Mouse (Mus musculus): Measurements from ENCODE around the gene Prkci.

The Prkci gene

DNA sequence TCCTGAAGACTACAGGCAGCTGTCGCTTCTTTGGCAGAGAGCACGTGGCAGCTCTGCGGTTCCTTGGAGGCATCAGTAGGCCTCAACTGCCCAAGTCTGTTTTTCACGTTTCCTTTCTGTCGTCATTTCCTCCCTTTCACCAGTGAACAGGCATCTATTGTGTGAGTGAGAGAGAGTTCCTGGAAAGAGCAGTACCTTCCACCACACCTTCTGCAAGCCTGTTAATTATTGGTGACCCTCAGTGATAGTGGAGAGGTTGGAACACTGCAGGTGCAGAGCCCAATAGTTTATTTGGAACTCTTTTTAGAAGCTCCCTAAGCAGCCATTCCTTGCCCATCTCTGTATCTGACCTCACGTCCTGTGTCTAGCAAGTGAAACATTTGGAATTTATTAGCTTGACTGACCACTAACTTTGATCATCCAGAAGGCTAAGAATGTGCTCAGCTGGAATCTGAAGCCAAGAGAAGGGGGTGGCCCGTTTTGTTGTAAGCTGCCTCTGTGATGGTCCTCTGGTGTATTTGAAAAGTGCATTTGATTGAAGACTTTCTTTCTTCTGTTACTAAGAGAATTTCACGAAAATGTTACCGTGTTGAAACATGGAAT lies 21.1 kb downstream of the Prkci start:
- POLR2A ChIA-PET: interaction anchor here (0.6 to 4.8 kb wide), 36 partner anchors 9 to 414 kb away, joined by 3 to 61 read pairs (median 4); partner anchors contain the start of genes Lrrc34 (in 1 of the 4), Mynn (in 1 of the 4) and Prkci (in 1 of the 4)

DNA sequence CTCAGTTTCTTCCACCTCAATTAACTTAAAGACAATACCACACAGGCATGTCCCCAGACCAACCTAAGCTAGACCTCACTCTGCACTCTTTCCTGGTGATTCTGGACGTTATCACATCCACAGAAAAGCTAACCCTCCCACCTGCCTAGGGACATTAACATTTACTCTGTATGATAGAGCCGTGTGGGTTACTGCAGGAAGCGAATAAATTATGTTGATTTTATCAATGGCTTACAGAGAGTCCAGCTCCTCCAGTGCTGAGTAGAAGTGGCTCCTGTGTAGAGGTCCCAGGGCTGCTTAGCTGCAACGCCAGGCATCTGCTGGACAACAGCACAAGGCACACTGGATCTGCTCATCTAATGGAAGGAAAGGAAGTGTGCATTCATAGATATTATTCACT lies 22.1 kb downstream of the Prkci start:
- ChIA-PET POLR2A (interaction anchor here (0.6 to 4.8 kb wide), 26 partner anchors 10 to 415 kb away, joined by 3 to 61 read pairs (median 5); partner anchors contain the start of genes Lrrc34 (in 1 of the 4), Mynn (in 1 of the 4) and Prkci (in 1 of the 4)), CTCF (interaction anchor here in 1 of 4 experiments (0.8 kb wide), 1 partner anchor 121 kb away, joined by 3 read pairs; no protein-coding TSS in a partner anchor)

More for the DNA sequence above, 21.1 kb downstream of the Prkci start:
- CTCF ChIA-PET: interaction anchor here in 3 of 4 experiments (0.6 to 1.8 kb wide), 7 partner anchors 17 to 424 kb away, joined by 3 to 5 read pairs (median 3); no protein-coding TSS in a partner anchor

DNA sequence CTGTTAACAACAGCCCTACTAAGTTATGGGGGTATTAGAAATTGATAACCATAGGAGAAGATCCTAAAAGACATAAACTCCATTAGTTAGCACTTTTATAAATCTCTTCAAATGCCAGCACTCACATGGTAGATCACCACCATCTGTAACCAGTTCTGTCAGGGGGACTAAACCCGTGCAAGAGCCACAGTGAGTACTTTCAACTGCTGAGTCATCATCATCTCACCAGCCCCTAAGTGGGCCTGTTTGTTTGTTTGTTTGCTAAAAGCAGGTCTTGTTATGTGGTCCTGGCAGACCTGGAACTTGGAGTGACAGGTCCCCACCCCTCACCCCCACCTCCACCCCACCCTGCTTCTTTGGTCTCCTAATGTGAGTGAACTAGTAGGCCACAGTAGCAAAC lies 23.7 kb downstream of the Prkci start:
- ChIA-PET CTCF (interaction anchor here in 1 of 4 experiments (0.6 kb wide), 1 partner anchor 142 kb away, joined by 7 read pairs; no protein-coding TSS in a partner anchor), POLR2A (interaction anchor here in 1 of 4 experiments (1.0 kb wide), 1 partner anchor 8 kb away, joined by 3 read pairs; no protein-coding TSS in a partner anchor)

DNA sequence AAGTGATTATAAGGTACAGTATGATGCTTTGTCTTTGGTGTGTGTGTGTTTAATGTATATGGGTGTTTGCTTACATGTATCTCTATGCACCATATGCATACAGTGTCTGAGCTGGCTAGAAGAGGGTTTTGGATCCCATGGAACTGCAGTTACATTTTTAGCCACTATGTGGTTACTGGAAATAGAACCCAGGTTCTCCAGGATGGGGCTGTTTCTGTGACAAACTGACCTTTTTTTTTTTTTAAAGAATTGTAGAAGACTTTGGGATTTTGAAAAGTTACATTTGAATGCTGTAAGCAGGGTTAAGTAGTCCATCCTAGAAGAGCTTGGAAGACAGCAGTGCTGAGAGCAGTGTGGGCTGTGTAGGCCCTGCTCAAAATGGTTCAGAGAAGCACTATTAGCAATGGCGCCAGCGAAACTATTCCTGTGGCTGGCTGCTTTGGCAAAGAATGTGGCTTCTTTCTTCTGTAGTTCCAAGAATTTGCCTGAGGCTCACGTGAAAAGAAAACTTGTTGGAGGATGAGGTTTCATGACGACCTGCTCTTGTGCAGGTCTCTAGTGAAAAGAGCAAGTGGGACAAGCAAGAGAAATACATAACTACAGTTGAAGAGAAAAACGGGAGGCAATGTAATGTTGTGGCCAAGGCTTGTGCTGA lies 24.4 kb downstream of the Prkci start:
- POLR2A ChIA-PET: interaction anchor here in 2 of 4 experiments (0.9 to 1.0 kb wide), 2 partner anchors 9 to 20 kb away, joined by 3 read pairs; no protein-coding TSS in a partner anchor
- CTCF ChIA-PET: interaction anchor here in 2 of 4 experiments (0.6 kb wide), 2 partner anchors 19 to 141 kb away, joined by 5 to 7 read pairs; no protein-coding TSS in a partner anchor

DNA sequence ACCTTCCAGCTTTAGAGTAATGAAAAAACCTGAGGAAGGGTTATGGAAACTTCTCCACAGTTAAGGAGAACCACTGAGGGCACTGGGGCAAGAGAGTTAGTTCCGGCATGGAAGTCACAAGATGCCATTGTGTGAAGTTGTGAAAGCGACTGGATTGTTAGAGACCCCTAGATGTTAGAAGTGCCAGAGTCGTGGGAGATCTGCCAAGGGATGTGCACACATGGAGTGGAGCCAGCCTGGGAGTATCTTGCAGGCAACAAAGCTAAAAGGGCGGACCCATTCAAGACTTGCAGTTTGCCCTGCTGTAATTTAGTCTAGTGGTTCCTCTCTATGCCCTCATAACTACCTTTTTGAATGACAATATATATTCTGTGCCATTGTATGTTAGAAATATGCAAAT lies 25.1 kb downstream of the Prkci start:
- ChIA-PET POLR2A (interaction anchor here in 2 of 4 experiments (0.9 to 1.0 kb wide), 3 partner anchors 21 to 46 kb away, joined by 3 read pairs; no protein-coding TSS in a partner anchor), CTCF (interaction anchor here in 1 of 4 experiments (0.6 kb wide), 1 partner anchor 20 kb away, joined by 5 read pairs; no protein-coding TSS in a partner anchor)

DNA sequence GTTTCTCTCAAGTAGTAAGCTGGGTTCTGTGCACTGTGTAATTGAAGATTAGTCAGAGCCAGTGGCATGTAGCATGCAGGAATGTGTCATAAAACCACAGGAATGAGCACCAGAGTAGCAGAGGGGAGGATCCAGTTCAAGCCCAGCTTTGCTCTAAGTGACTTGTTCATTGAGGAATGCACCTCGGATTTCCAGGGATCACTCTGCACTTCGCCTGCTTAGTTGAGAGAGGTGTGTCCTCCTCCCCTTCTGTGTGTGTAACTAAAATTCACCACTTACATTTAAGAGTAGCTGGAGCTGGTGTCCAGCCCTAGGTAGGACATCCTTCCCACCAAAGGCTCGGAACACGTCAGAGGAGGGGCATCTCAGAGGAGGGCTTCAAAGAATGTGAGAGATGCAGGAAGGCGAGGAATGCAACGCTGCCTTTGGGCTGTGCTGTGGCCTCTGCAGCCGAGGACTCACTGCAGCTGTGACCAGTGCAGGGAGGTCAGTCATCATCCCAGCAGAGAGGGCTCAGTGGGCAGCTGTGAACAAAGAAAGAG lies 27.4 kb downstream of the Prkci start:
- CTCF ChIA-PET: interaction anchor here in 1 of 4 experiments (0.5 kb wide), 1 partner anchor 141 kb away, joined by 3 read pairs; no protein-coding TSS in a partner anchor

DNA sequence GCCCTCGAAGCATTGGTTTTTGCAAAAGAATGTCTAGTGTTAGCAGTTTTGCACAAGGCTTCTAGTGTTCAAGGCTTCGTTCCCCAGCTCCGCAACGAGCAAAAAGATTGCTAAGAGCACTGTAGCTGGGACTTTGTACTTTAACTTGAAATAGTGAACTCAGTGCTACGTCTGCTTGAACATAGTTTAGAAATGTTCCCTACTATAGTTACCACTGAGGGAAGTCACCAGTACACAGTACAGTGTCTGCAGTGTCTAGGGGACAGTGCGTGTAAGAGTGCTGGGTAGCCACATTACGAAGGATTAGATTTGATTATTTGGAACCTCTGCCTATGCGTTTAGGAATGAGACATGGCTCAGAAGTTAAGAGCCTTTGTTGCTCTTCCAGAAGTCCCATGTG lies 32.2 kb downstream of the Prkci start:
- CTCF ChIA-PET: interaction anchor here in 1 of 4 experiments (0.6 kb wide), 1 partner anchor 16 kb away, joined by 10 read pairs; no protein-coding TSS in a partner anchor

More for the DNA sequence above, 27.4 kb downstream of the Prkci start:
- POLR2A ChIA-PET: interaction anchor here in 2 of 4 experiments (0.6 to 1.9 kb wide), 3 partner anchors 23 to 28 kb away, joined by 3 to 4 read pairs (median 3); no protein-coding TSS in a partner anchor

DNA sequence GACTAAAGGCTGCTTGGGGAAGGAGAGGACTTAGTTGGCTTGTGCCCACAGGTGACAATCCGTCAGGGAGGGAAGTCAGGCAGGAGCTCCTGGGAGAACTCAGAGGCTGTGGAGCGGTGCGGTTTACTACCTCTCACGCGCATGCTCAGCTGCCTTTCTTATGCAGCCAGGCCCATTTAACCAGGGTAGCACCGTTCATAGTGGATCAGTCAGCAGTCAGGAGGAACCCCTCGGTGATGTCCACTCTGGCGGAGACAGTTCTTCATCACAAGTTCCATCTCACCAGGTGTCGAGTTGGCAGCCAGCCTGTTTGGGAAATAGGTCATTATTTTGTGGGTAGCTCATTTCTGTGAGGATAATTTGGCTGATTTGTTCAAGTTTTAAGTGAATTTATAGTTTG lies 36.1 kb downstream of the Prkci start:
- CTCF ChIA-PET: no interaction called here
- POLR2A ChIA-PET: interaction anchor here in 2 of 4 experiments (1.1 to 1.3 kb wide), 2 partner anchors 11 to 32 kb away, joined by 3 to 5 read pairs; no protein-coding TSS in a partner anchor

More for the DNA sequence above, 32.2 kb downstream of the Prkci start:
- POLR2A ChIA-PET: interaction anchor here in 2 of 4 experiments (0.7 to 1.7 kb wide), 2 partner anchors 11 to 102 kb away, joined by 3 to 5 read pairs; no protein-coding TSS in a partner anchor

DNA sequence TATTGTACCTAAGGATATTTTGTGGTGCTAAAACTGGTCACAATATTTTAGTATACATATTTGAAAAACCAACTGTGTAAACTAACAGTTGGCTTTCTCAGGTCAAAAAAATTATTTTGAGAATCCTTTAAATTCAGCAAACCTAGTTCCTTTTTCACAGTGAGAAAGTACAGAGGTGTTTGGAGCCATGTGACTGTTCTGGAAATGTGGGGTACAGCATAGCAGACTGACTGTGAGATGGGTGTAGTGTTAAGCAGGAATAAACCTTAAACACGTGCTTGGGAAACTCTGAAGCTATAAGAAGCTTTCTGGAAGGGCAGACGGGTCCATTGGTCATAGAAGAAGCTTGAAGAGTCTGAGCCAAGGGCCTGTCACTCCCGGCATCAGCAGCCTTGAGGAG lies 38.1 kb downstream of the Prkci start:
- CTCF ChIA-PET: no interaction called here
- POLR2A ChIA-PET: interaction anchor here in 1 of 4 experiments (1.0 to 2.8 kb wide), 2 partner anchors 17 to 39 kb away, joined by 3 to 15 read pairs; no protein-coding TSS in a partner anchor

DNA sequence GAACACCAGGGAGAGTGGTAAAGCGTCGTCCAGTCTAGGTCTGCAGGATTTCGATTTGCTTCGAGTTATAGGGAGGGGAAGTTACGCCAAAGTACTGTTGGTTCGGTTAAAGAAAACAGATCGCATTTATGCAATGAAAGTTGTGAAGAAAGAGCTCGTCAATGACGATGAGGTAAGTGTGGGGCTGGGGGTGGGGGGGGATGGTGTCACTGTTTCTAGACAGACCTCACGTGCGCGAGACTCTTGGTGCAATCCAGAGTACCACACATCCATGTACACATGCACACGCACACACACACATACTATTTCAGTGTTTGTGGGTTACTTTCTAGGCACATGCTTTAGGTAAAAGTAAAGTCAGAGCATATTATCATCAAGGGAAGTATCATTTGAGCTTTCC lies 42.3 kb downstream of the Prkci start:
- POLR2A ChIA-PET: interaction anchor here in 1 of 4 experiments (0.6 to 1.0 kb wide), 2 partner anchors 22 to 42 kb away, joined by 4 to 5 read pairs; no protein-coding TSS in a partner anchor
- CTCF ChIA-PET: interaction anchor here in 2 of 4 experiments (0.5 to 0.6 kb wide), 2 partner anchors 38 to 71 kb away, joined by 3 to 6 read pairs; no protein-coding TSS in a partner anchor

DNA sequence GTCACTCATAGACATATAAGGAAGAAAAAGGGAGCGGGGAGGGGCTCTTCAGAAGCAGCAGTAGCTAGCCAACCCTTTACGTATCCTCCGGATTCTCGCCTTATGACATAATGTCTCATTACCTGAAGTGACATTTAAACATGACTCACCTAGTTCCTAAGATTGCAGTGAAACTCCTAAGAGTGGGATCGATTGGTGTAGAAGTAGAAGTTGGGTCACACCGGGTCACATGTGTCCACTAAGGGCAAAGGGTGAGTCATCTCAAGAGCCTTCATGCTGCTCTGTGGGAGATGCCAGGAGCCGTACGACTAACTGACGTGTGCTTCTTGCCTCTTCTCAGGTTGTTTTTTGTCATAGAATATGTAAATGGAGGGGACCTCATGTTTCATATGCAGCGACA lies 43.1 kb downstream of the Prkci start:
- POLR2A ChIA-PET: no interaction called here
- CTCF ChIA-PET: no interaction called here

DNA sequence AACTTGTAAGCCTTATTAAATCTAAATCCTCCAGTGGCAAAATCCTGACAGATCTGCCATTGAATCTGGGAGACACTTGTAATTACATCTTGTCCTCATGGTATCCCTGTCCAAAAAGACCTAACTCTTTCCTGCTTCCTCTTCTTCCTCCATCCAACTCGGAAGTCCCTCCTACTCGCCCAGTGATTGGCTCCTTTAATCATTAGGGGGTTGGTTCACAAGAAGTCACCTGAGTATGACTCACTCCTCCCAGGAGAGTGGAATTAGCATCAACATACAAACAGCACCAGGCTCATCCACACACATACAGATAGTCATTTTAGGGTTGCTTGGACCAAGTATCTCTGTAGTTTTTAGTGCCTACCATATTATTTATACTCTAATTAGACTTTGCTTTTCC lies 47.4 kb downstream of the Prkci start:
- CTCF ChIA-PET: no interaction called here
- POLR2A ChIA-PET: interaction anchor here in 3 of 4 experiments (0.5 to 1.7 kb wide), 6 partner anchors 8 to 161 kb away, joined by 3 to 5 read pairs (median 3); no protein-coding TSS in a partner anchor

DNA sequence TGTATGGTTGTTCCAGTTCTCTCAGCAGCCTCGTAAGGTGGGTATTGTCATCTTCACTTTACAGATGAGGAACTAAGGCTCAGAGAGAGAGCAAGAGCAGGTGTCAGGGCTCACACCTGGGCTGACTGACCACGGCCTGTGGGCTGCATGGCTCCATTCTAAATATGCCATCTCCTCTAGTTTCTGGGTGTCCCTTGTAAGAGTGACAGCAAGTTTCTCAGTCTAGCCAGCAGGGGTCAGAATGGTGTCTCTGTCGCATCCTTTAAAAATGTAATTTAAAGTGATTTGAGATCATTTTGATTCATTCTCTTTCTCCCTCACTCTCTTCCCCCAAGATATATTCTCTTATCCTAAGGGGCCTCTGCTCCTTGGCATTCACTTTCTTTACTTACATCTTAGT lies 51.7 kb downstream of the Prkci start:
- CTCF ChIA-PET: interaction anchor here in 1 of 4 experiments (1.6 to 4.1 kb wide), 2 partner anchors 9 to 92 kb away, joined by 4 to 17 read pairs; no protein-coding TSS in a partner anchor
- POLR2A ChIA-PET: interaction anchor here in 1 of 4 experiments (1.3 to 1.4 kb wide), 2 partner anchors 9 to 14 kb away, joined by 3 to 6 read pairs; no protein-coding TSS in a partner anchor

DNA sequence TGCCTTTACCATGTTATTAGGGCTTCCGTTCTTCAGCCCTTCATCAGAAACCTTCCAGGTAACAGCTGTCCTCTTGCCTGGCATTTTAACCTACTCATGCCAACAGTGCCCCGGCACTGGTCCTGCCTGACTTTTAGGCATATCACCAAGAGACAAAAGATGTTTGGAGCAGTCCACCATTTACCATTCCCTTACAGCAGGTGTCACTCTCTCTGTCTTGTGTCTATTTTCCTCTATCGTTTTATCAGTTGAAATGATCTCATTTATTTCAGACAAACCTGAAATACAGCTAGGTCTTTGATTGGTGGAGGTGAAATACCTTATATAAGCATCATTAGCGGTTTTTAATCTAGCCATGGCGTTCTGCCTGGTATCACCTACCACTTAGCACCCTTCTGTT lies 53.5 kb downstream of the Prkci start:
- POLR2A ChIA-PET: interaction anchor here in 1 of 4 experiments (1.3 kb wide), 1 partner anchor 31 kb away, joined by 3 read pairs; no protein-coding TSS in a partner anchor

DNA sequence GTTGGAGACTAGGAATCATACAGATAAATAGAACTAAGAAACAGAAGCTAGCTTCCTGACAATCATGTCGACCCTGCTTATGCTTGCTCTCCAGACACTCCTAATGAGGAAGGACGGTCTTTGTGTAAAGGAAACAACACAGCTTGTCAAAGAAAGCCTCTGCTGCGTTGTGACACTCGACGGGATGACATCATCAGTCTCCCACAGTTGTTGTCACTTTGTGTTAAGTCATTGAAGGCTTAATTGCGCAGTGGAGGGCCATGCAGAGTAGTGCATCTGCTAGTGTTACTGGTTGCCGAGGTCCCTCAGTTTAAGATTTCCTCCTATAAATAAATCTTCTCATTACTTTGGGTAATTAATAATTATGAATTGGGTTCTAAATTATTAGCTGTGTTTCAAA lies 54.8 kb downstream of the Prkci start:
- POLR2A ChIA-PET: interaction anchor here in 2 of 4 experiments (0.8 to 1.7 kb wide), 4 partner anchors 8 to 50 kb away, joined by 3 to 5 read pairs (median 3); no protein-coding TSS in a partner anchor
- CTCF ChIA-PET: interaction anchor here in 1 of 4 experiments (1.1 kb wide), 1 partner anchor 89 kb away, joined by 4 read pairs; no protein-coding TSS in a partner anchor

More for the DNA sequence above, 53.5 kb downstream of the Prkci start:
- CTCF ChIA-PET: interaction anchor here in 2 of 4 experiments (1.1 to 4.1 kb wide), 2 partner anchors 90 kb away, joined by 4 to 17 read pairs; no protein-coding TSS in a partner anchor

DNA sequence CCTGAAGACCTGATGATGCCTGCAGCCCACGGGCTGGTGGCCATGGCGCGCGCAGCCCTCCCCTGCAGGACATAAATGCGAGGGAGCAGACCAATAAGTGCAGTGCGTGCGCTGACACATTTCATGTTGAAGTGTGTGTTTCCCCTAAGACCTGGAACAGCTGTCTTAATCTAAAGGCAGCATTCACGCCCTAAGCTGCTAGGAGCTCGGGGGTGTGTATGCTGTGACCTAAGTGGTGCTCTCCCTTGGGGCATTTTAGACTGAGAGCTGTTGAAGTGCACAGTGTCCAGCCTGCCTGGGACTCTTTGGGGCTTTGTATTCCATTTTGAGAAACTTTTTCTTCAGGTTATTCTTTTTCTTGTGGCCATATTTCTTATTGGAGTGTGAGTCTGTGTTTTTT lies 56.2 kb downstream of the Prkci start:
- ChIA-PET CTCF (interaction anchor here in 1 of 4 experiments (1.2 kb wide), 1 partner anchor 88 kb away, joined by 3 read pairs; no protein-coding TSS in a partner anchor), POLR2A (interaction anchor here in 2 of 4 experiments (1.2 to 1.7 kb wide), 3 partner anchors 9 to 34 kb away, joined by 3 to 5 read pairs (median 3); no protein-coding TSS in a partner anchor)

DNA sequence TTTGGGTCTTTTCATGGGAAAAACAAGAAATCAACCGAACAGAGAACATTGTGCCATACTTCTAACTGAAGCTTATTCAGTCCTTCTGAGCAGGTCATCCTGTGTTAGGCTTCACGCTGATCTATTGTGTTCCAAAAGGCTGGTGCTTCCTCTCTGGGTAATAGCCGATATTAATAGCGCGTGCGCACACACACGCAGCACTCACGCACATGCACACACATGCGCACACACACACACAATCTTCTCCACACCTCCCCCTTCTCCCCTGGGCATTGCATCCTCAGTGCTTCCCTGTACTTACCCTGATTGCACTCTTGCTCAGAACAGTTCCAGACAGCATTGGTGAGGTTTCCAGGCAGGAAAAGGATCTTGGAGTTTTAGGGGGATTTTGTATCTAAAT lies 57.6 kb downstream of the Prkci start:
- ChIA-PET POLR2A (interaction anchor here in 2 of 4 experiments (0.6 to 1.2 kb wide), 6 partner anchors 11 to 57 kb away, joined by 3 read pairs; no protein-coding TSS in a partner anchor), CTCF (interaction anchor here in 3 of 4 experiments (0.6 to 1.6 kb wide), 3 partner anchors 85 to 86 kb away, joined by 3 to 7 read pairs (median 4); no protein-coding TSS in a partner anchor)

Data from embryonic stem cell, embryonic (primary cell).